Mouse (Mus musculus): Measurements from ENCODE around the gene Fbxw2.

DNA sequence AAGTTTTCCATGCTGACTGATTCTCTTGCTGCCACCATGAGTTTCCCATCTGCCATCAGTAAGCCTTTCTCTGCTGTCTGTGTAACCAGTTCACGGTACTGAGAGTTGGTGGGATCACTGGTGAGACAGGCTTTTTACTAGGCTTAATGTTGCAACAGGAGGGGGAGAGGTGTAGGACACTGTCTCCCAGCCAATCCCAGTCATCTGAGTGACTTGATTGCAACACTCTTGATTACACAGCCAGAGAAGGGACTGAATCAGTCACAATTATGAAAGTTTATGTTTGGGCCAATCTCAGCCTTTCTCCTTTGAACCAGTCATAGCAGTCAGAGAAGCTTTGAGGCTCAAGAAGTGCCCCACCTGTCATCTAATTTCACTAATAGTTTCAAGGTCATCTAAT lies 1.9 kb upstream of the Fbxw2 start:
- TF ChIP-seq CTCF (conservative IDR thresholded peaks at IDR 0.05; ENCODE audit: low read length) (no peak), NANOG (IDR thresholded peaks at IDR 0.05; ENCODE audit: borderline replicate concordance, low read length) (no peak)
